8 mouse cellular contexts compared by ENCODE assay signal in genomic region chr16:30063121-30063881, GRCm38 (mm10). TPM values are rescaled to one million over a fixed set of nuclear protein-coding genes. Genes with fewer than 3 reads are reported as not detected.
DNase-seq lines count a peak whose midpoint lies in the region; ATAC-seq lines count a peak whose summit lies in the region.

No protein-coding gene starts in this region.

- H3K4me2 ChIP-seq in embryonic facial prominence, embryonic 11.5 days (ENCODE audit: low read depth, low read length), result peak overlapping the region; percentile 97
- peak overlapping the region; percentile 92 for H3K4me2 ChIP-seq in heart, embryonic 11.5 days
- H3K4me2 ChIP-seq in kidney, embryonic 16.5 days (replicated peaks; ENCODE audit: low read depth, low read length), result peak overlapping the region; percentile 90

- H3K4me1 ChIP-seq in embryonic facial prominence, embryonic 11.5 days (ENCODE audit: control insufficient read depth, insufficient read depth, low read length), result peaks cover 13% of the 10 kb centered on the region
- peaks cover 55% of the 10 kb centered on the region for H3K4me1 ChIP-seq in heart, embryonic 11.5 days (ENCODE audit: control insufficient read depth, insufficient read depth, low read length)
- H3K4me1 ChIP-seq in kidney, embryonic 16.5 days (ENCODE audit: insufficient read depth, low read length), result peaks cover 52% of the 10 kb centered on the region

- no peaks in the 10 kb centered on the region for H3K36me3 ChIP-seq in embryonic facial prominence, embryonic 11.5 days (replicated peaks; ENCODE audit: control insufficient read depth, insufficient read depth, low read depth, low read length)
- no peaks in the 10 kb centered on the region for H3K36me3 ChIP-seq in heart, embryonic 11.5 days (ENCODE audit: control insufficient read depth, insufficient read depth, low read length)
- no peaks in the 10 kb centered on the region for H3K36me3 ChIP-seq in kidney, embryonic 16.5 days (ENCODE audit: insufficient read depth, low read length)

- ATAC-seq in embryonic facial prominence, embryonic 11.5 days (replicated peaks; ENCODE audit: insufficient number of reproducible peaks, low FRiP score, low TSS enrichment, low read depth), result peak; percentile 20
- ATAC-seq in heart, embryonic 11.5 days (replicated peaks; ENCODE audit: insufficient number of reproducible peaks, low FRiP score, low TSS enrichment), result peak; percentile 0
- ATAC-seq in kidney, embryonic 16.5 days (ENCODE audit: low FRiP score, low TSS enrichment), result peak; percentile 57

- peak overlapping the region; percentile 96 for H3K27ac ChIP-seq in embryonic facial prominence, embryonic 11.5 days (replicated peaks; ENCODE audit: low read depth, low read length)
- peak overlapping the region; percentile 100 for H3K27ac ChIP-seq in heart, embryonic 11.5 days (ENCODE audit: low read depth, low read length)
- H3K27ac ChIP-seq in kidney, embryonic 16.5 days (ENCODE audit: low read length), result peak overlapping the region; percentile 98

- H3K4me3 ChIP-seq in embryonic facial prominence, embryonic 11.5 days (ENCODE audit: low read depth, low read length), result peak overlapping the region; percentile 43
- peak overlapping the region; percentile 73 for H3K4me3 ChIP-seq in heart, embryonic 11.5 days (ENCODE audit: low read depth, low read length)
- H3K4me3 ChIP-seq in kidney, embryonic 16.5 days (ENCODE audit: low read length), result peak overlapping the region; percentile 93

- H3K9me3 ChIP-seq in embryonic facial prominence, embryonic 11.5 days (replicated peaks; ENCODE audit: control insufficient read depth, low read length), result no peaks in the 10 kb centered on the region
- no peaks in the 10 kb centered on the region for H3K9me3 ChIP-seq in heart, embryonic 11.5 days (replicated peaks; ENCODE audit: control insufficient read depth, low read length)
- no peaks in the 10 kb centered on the region for H3K9me3 ChIP-seq in kidney, embryonic 16.5 days (ENCODE audit: low read length)

- H3K27me3 ChIP-seq in embryonic facial prominence, embryonic 11.5 days (ENCODE audit: control insufficient read depth, insufficient read depth, low read length), result no peaks in the 10 kb centered on the region
- H3K27me3 ChIP-seq in heart, embryonic 11.5 days (ENCODE audit: control insufficient read depth, insufficient read depth, low read length), result no peaks in the 10 kb centered on the region
- 0 out of 2 replicates have a peak, but pooled peaks cover 2% of the 10 kb centered on the region for H3K27me3 ChIP-seq in kidney, embryonic 16.5 days (ENCODE audit: insufficient read depth, low read length)

- peak; percentile 59 for DNase-seq in A20 (ENCODE audit: low read depth, low spot score)
- DNase-seq in ZHBTc4 (ENCODE audit: low read depth, low spot score), result peak; percentile 98
- peak; percentile 87 for DNase-seq in embryonic facial prominence, embryonic 11.5 days (ENCODE audit: low spot score)
- peak; percentile 83 to 87 for DNase-seq in lung, adult 18-20 months
- DNase-seq in retina, embryonic 14.5 days (ENCODE audit: low spot score), result peak; percentile 80
- DNase-seq in yolk sac, embryonic 10.5 days (ENCODE audit: low spot score), result peak; percentile 93

- H3K9ac ChIP-seq in embryonic facial prominence, embryonic 11.5 days (replicated peaks; ENCODE audit: low read length), result peak overlapping the region; percentile 93
- H3K9ac ChIP-seq in heart, embryonic 11.5 days (ENCODE audit: low read depth, low read length), result peak overlapping the region; percentile 96
- peak overlapping the region; percentile 85 for H3K9ac ChIP-seq in kidney, embryonic 16.5 days (replicated peaks; ENCODE audit: low read length)

- WGBS in embryonic facial prominence, embryonic 11.5 days, result under 1% methylated on average over 60 of the region's 82 CpGs
- WGBS in heart, embryonic 11.5 days (ENCODE audit: insufficient replicate concordance), result under 1% methylated on average over 50 of the region's 82 CpGs
- under 1% methylated on average over 51 of the region's 82 CpGs for WGBS in kidney, embryonic 16.5 days

RNA-seq across cellular contexts. Expression of gene Hes1, which starts 0.9 kb away (rescaled TPM):
- polyA plus RNA-seq in embryonic facial prominence, embryonic 11.5 days (2014; fragmentation: Nextera tagmentation; extraction: Ambion mirVana), result 65.0 and 68.1 TPM in 2 replicates
- polyA plus RNA-seq in heart, embryonic 11.5 days (2014; fragmentation: Nextera tagmentation; extraction: Ambion mirVana), result 29.1 and 30.3 TPM in 2 replicates
- polyA plus RNA-seq in kidney, embryonic 16.5 days (2015; fragmentation: Nextera tagmentation; extraction: Ambion mirVana), result 45.5 and 45.7 TPM in 2 replicates

Comparison
In these comparisons a context has a peak if more than half of its experiments do, and no peak if none do; other contexts are left out.
1. Peak in every context shown above with its lines: DNase-seq, ATAC-seq, H3K4me3 ChIP-seq and H3K27ac ChIP-seq.
2. ATAC-seq: peak in every context shown above with its lines; median percentile 57 in kidney, embryonic 16.5 days; 20 in embryonic facial prominence, embryonic 11.5 days; 0 in heart, embryonic 11.5 days.
3. H3K4me3 ChIP-seq: peak in every context shown above with its lines; median percentile 93 in kidney, embryonic 16.5 days; 73 in heart, embryonic 11.5 days; 43 in embryonic facial prominence, embryonic 11.5 days.